Mouse (Mus musculus) urinary bladder, adult 2 months (tissue): ENCODE measurements at regions not wholly inside any gene's neighbourhood (a gene's known extent, or its start where the extent isn't known, plus 50 kb on each side); places are given as distances from the start of the nearest gene placed in this dataset.
"Not testable (repeated sequence)": the region's sequence is repeated elsewhere in the genome, so short reads cannot be mapped to it uniquely, and the experiment has no call there.

ENCODE experiments used
- DNase-seq: peaks from one replicate; pipeline ENCODE4 v3.0.0; 2022; ENCODE audit warnings: low spot score

DNA sequence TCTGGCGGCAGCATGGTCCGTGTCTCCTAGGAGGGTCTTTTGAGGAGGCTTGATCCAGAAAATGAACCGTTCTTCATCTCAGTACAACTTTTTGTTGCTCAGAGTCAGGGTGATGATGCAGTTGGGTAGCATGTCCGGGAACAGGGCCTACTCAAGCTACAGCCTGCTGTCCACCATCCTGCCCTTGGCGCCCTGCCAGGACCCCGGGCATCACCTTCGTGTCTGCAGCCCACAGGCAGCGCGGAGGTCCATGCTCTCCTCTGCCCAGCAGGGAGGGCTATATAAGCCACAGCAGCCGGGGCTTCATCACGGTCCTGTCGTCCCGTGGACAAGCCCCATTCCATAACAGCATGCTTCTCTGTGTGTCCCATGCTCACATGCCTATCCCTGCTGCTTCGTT is 107.1 kb upstream of the Klf3 start:
- DNase-seq = no peak

DNA sequence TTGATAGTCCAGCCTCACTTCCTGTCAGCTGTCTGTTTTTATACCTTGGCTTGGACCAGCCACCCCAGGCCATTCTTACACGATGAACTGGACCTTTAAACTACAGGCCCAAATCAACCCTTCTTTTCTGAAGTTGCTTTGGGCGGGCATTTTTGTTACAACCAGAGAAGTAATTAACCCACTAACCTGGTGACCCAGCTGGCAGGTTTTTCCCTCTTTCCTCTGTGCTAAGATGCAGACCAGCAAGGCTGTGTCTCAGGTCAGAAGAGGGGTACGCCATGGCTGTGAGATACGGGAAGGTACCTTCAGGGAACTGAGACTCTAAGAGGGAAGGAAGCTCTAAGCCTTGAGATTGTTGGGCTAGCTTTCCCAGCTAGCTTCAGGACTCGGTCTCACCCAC is 105.7 kb upstream of the Klf3 start:
- no peak for DNase-seq

DNA sequence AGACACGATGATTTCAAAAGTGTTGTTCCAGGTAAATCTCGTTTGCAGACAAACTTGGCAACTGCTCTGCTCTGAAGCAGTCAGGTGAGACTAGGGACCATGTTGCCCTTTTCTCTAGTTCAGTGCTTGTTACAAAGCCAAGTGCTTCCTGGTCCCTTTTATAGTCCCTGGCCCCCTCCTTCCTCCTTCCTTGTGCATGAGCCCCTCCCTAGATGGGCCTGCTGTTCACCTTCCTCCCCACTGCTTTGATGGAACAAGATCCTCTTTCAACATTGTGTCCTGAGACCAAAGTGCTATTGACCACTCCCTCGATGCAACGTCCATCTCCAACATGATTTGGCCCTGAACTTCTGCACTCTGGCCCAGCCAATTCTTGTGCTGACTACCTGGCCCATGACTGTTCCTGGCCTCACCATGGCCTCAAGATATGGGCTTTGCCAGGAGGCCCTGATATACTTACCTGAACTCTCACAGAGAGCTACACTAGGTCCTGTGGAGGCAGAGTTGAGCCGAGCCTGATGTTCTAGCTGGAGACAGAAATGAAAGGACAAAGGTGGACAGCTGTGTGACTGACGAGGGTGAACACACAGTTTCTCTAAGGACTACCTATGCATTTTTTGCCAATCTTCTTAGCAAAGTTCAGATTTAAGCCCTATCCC is 104.6 kb upstream of the Klf3 start:
- DNase-seq = no peak

DNA sequence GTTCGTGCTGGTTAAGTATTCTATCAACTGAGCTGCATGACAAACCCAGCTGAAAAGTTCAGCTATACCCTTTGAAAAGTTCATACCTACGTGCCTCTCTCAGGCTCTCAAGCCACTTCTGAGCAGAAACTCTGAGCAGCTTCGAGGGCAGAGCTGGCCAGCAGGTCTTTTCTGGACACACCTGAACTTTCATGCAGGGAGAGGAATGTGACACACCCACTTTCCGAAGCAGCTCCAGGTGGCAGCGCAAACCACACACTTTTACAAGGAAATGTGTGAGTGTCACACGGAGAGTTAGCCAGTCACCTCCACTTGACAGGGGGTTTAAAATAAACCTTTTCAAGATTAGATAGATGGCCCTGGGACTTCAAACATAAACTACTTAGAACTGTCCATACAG is 103.2 kb upstream of the Klf3 start:
- no peak for DNase-seq

DNA sequence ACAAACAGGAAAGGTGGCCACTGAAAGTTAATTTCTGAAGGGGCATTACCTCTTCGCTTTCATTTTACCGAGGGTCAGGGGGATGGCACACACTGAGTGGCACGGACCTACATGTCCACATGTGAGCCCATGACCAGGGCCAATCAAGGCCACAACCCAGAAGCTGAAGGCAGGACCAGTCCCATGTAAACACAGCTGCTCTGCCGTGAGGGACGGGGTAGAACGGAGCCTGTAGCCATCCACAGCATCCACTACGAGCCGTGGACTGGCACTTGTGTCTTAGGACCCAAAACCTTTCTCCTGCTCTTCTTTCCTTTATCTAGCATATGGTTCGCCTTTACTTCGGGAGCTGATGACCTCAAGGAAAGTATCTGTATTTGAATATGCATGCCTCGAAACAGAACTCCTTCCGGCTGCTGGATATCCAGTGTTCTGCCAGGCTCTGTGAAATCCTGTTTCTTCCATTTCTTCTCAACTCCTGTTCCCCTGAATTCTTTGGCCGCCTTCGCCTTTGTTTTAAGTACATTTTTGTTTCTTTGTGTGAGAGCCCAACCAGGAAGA is 101.9 kb upstream of the Klf3 start:
- no peak for DNase-seq

DNA sequence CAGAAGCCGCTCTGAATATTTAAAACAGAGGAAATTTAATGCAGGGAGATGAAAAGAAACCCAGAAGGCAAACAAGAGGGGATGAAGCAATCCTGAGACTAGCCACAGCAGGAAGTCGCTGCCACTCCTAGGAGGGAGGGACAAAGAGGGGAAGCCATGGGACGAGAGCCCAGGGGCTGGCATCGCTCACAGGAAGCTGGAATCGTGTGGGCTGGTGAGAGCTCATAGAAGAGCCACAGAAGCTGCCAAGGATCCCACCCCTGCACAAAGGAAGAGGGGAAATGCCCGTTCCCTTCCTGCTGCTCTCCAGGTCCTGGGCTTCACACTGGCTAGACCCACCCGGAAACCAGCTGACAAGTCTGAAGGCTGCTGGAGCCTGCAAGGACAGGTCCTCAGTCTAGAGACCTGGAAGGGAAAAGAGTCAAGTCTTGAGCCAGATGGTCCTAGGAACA is 101.4 kb upstream of the Klf3 start:
- DNase-seq = peak; percentile 55

DNA sequence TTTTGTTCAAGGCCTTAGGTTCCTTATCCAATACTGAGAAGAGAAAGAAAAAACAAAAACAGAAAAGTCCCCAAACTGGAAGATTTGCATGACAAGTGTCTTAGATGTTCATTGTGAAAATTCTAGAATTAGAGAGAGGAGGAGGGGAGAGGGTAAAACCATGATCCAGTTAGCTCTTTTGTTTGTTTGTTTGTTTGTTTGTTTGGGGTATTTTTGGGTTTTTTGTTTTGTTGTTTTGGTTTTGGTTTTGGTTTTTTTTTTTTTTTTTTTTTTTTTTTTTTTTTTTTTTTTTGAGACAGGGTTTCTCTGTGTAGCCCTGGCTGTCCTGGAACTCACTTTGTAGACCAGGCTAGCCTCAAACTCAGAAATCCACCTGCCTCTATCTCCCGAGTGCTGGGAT is 100.8 kb upstream of the Klf3 start:
- DNase-seq = not testable (repeated sequence)

DNA sequence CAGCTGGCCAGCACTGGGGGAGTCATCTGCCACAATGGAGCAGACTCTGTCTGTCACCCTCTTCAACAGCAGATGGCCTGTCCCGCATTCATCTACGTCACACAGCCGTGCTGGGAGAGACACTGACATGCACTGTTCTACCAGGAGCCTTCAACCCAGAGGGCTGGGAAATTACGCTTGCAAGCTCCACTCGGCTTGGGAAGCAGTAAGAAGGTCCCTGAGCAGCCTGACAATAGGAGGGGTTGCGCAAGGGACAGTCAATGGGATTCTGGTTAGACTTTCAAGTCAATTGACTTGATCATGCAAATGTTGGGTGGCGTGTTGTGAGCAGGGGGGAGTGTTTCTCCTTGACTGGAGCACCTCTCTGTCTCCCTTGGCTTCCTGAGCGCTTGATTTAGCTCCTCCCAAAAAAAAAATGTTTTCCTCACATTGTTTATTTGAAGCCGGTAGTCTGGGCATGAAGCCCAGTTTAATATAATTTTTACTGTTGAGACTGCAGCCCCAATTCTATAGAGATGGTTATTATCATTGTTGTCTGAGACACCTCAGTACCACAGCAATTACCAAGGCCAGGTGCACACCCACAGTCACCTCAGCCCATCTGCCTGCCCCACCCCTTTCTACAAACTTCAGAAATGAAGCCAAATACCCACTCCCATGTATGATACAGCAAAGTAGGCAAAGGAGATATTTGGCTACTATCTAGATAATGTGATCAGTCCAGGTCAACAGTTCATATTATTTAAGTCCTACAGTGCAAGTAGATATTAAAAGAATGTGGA is 99.9 kb upstream of the Klf3 start:
- no peak for DNase-seq

DNA sequence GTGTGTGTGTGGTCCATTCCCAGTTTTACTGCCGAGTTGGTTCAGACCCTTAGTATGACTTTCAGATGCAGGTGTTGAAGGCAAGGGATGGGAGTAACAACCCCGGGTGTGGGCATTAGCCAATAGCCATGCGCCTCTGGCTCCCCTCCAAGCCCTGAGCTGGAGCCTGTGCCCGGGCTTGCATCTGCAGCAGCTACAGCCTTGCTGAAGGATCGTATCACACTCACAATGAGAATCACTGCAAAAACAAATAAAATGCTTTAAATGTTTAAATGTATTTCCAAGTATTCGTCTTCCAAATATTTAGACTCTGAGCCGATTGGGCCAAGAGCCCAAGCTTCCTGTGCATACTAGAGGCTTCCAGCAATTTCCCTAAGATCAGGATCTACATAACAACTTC is 99.0 kb upstream of the Klf3 start:
- peak; percentile 66 for DNase-seq

DNA sequence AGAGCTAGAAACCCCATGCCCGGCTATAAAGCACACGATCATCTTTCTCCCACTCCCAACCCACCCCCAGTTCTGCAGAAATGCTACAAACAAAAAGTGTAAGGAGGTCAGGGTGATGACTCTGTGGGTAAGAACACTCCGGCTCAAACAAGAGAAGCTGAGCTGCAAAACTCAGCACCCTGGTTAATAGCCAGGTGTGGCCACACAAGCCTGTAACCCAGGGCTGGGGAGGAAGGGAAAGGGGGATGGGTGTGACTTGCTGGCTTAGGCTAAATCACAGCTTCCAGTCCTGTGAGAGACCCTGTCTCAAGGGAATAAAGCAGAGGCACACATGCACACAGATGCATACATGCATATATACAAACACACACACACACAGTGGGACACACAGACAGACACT is 96.6 kb upstream of the Klf3 start:
- DNase-seq = no peak

DNA sequence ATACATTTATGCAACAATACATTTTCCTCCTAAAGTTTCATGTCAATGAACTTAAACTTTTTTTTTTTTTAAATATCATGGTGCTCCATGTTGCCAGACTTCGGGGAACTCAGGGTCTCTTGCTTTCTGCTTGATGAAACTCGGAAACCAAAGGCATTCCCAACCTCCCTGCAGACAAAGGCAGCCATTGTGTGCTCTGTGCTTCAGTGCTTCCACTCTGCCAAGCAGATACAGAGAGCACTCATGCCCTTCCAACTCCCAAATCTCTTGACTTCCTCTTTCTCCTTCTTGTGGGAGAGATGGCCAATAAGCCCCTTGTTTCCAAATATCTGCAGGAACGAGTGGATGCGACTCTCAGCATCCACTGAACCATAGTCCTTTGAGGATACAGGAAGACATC is 94.0 kb upstream of the Klf3 start:
- no peak for DNase-seq

DNA sequence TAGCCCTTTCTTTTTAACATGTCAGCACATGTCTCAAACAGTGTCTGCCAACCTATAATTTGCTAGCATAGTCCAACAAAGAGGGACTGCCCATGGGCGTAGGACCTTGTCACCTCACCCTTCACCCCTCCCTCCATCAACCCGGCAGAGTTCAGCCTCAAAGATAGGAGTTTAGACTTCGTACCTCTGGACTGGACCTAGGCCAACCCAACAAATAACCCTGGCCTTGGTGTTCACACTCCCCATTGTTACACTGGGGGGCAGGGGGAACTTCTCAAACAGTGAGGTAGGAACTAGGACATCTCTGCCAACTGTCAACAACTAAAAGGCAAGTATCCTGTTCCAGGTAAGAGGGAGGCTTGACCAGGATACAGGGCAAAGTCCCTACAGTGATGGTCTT is 93.0 kb upstream of the Klf3 start:
- no peak for DNase-seq

DNA sequence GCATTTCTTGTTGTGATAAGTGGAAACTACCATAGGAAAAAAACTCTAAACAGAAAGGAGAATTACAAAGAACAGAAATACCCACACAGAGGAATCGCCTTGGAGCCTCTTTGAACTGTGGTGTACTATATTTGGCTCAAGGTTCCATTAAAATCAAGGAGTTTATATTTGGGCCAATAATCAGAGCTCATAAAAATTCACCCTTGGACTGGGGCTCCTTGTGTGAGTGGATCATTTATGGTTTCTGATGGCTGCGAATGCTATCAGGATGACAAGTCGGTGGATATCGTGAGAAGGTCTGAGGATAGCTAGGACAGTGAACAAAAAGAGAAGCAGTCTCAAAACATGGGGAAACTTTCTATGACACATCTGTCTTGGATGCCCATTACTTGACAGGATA is 92.2 kb upstream of the Klf3 start:
- DNase-seq = no peak

DNA sequence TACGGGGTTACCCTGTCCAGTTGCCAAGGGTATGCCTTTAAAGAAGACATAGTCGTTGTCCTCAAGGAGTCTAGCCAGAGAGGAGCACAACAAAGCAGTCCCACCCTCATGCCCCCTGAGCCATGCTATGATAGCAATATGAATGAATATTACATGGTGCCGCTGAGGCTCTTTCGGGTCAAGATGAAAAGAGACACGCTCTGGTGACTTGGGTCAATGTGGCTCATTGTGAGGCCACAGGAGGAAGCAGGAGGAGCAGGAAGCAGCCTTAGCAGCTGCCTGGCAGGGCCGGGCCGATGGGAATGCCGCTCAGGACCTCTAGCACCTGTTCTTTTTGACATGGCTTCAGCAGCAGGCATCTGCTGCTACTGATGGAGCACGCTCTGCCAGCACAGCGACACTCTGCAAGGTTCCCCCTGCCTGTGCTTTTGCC is 89.0 kb upstream of the Klf3 start:
- DNase-seq = no peak

DNA sequence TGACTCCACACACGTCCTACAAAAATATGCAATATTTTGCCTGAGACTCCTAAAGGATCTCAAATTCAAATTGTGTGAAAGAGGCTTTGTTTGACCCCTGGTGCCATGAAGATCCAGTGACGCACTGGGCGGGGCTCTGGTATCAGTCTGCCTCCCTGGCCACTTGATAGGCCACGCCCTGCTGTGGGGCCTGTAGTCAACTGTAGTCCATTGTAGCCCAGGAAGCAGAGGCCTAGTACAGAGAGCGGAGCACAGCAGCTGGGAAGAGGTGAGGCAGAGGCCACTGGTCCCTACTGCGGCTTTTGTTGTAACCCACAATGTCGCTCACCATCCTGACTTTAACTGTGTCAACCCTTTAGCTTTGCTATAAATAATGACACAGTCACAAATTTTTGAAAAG is 88.5 kb upstream of the Klf3 start:
- no peak for DNase-seq

DNA sequence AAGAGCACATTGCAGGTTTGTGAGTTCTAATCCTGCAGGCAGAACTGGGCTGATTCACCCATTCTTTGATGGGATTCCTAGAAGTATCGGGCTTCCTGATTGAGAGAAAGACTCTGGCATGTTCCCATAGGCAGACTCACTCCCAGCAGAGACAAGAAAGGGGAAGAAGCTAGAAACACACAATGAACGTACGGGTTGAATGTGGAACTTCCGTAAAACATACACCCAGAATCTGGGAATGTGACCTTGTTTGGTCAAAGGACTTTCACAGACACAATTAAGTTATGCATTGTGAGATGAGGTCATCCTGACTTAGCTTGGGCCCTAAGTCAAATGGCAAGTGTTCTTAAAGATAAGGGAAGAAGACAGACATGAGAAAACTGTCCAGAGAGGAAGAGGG is 86.6 kb upstream of the Klf3 start:
- DNase-seq = no peak

DNA sequence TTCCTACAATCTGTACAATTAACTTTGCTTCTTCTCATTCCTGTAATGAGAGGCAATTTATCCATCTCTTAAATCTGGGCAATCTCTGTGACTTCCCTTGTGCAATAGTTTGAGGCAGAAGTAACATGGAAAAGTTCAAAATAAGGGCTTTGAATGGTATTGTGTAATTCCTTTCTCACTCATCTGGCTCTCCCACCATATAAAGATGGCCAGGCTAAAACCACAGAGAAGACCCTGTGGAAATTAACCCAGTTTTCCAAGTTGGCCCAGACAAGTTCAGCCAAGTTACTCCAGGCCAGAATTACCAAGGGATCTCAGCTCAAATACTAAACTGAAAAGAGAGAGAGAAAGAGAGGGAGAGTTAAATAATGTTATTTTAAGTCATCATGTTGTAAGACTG is 81.0 kb upstream of the Klf3 start:
- DNase-seq = no peak

DNA sequence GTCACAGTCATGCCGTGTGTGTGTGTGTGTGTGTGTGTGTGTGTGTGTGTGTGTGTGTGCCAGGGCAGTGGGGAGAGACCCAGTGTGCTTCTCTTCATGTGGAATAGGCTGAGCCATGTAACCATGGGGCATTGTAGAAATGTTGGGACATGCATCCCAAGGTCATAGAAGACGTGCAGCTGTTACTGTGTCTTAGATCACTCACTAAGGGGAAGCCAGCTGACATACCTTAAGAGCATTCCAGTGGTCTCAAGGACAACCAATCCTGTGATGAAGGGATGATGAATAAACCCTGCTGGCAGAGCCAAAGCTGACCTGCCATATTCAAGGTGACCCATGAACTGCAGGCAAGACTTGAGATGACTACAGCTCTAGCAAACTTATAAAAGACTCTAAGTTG is 75.3 kb upstream of the Klf3 start:
- DNase-seq = no peak

DNA sequence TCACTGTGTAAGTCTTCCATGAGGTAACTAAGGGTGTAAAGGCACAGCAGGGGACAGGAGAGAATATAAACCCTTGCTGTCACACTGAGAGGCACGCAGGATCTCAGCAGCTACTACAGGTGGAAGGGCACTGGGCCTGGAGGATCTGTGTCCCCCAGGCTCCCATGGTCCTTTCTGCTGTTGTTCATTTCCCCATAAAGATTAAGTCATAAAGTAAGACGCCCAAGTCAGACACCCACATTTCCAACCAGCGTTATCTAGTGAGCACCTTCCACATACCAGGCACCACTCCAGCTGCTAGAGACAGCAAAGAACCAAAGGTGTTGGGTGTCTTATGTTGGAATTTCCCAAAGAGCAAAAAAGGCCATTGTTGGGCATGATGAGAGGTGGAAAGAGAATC is 70.8 kb upstream of the Klf3 start:
- DNase-seq = no peak

DNA sequence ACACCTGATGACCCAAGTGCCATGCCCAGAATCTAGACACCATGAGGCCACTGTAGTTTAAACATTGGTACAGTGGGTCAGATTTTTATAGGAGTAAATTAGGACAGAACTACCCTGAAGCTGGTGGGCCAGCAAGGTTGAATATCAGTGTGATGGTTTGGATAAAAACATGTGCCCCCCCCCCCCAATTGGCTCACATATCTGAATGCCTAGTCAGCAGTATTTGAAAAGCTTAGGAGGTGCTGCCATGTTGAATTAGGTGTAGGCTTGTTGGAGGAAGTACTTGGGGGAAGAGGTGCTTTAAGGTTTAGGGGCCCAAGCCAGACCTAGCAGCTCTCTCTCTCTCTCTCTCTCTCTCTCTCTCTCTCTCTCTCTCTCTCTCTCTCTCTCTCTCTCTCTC is 66.2 kb upstream of the Klf3 start:
- DNase-seq = no peak

DNA sequence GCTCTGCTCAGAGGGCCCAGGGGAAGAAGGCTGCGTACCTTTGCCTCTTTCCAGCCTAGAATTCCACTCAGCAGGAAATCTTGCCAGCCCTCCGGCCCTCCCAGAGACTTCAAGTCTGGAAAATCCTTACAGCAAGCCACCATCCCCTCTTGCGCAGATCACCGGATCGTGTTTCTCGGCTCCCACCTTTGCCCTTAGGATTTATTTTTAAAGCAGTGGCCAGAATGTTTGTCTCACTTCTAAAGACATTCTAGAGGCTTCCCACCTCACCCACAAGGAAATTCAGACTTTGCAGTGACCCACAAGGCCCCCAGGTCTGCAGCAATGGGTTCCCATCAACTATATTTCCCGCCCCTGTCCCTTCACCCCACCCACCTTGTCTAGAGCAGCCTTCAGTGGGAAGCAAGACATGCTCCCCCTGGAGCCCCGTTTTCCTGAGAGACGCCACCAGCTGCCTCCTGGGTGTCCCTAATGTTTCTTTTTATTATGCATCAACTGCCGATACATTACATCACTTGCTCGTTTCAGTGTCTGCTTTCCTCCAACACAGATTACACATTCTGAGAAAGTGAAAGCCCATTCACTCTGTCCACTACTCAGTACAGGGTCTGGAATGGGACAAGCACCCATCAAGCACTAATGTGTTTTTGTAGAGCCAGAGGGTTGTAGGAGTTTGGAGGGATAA is 65.0 kb upstream of the Klf3 start:
- DNase-seq = no peak

DNA sequence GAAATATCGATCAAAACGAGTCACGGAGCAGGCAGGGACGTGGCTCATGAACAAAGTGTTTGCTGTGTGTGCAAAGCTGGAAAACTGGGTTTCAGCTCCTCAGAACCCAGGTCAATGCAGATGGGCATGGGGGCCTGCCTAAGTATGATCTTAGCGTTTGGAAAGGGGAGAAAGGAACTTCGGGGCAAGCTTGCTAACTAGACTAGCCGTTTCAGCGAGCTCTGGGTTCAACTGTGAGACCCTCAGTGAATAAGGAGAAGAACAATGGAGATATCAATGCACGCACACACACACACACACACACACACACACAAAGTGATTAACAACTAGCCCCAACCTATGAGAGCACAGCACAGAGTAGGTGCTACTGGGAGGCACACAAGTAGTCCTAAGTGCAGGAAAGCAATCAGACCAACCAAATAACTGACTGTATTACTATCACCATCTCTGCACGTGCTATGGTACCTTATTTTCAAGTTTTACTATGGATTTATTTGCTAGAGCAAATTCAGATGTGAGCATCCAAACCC is 64.3 kb upstream of the Klf3 start:
- DNase-seq = no peak
